ENCODE assay signal across 12 mouse cellular contexts in the genomic region with DNA sequence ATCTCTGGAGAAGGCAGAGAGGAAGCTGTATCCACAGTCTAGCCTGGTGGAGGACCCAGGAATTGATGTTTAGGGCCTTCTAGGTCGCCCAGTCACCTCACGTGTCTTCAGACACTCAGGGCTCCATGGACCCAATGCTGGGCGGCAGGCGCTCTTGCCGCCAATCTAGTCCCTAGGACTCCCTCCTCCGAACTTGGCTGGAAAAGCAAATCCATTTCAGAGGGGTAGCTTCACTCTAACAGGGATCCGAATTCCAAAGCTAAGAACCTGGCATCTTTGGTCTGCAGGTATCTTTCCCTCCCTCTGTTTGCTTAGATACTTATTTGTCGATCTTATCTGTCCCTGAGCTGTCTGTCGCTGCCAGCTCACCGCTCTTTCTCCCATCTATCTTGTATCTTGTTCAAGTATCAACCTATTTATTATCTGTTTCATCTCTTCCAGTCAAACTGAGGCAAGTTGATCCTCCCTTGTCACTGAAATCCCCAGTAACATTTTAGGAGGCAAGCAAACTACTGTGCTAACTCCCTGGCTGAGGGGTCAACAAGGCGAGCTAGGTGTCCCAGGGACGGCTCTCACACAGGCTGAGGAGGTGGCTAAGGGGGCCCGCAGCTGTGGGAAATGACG. TPM values are rescaled to one million over a fixed set of nuclear protein-coding genes. Genes with fewer than 3 reads are reported as not detected.
A peak's percentile ranks its signal among the peaks of the same experiment; 100 is the strongest.
DNase-seq lines count a peak whose midpoint lies in the region; ATAC-seq lines count a peak whose summit lies in the region.
"Had no signal": no experiment of that assay in that cellular context is flagged by ENCODE, and none has a peak within 500 bp of the region (broad histone marks: within the 10 kb centered on the region; RNA-seq: fewer than 3 reads in every experiment).

No protein-coding gene starts in this region.

- no peak for ATAC-seq in hindbrain, embryonic 13.5 days (ENCODE audit: low FRiP score)
- ATAC-seq in midbrain, embryonic 15.5 days (replicated peaks), result no peak

- H3K36me3 ChIP-seq in embryonic facial prominence, embryonic 10.5 days (replicated peaks), result no peaks in the 10 kb centered on the region
- H3K36me3 ChIP-seq in hindbrain, embryonic 13.5 days, result no peaks in the 10 kb centered on the region
- H3K36me3 ChIP-seq in midbrain, embryonic 15.5 days (replicated peaks), result no peaks in the 10 kb centered on the region
- H3K36me3 ChIP-seq: liver, embryonic 13.5 days had no signal

- H3K27ac ChIP-seq in embryonic facial prominence, embryonic 10.5 days (replicated peaks), result no peak overlapping the region
- peak overlapping the region; percentile 92 for H3K27ac ChIP-seq in hindbrain, embryonic 13.5 days
- no peak overlapping the region for H3K27ac ChIP-seq in midbrain, embryonic 15.5 days
- H3K27ac ChIP-seq: gastrocnemius, adult 2 months; liver, embryonic 13.5 days had no signal

- peak overlapping the region; percentile 67 for H3K4me2 ChIP-seq in hindbrain, embryonic 13.5 days
- no peak overlapping the region for H3K4me2 ChIP-seq in midbrain, embryonic 15.5 days

- H3K4me1 ChIP-seq in embryonic facial prominence, embryonic 10.5 days, result peaks cover 74% of the 10 kb centered on the region
- H3K4me1 ChIP-seq in hindbrain, embryonic 13.5 days (replicated peaks), result peaks cover 92% of the 10 kb centered on the region
- peaks cover 53% of the 10 kb centered on the region for H3K4me1 ChIP-seq in midbrain, embryonic 15.5 days

- H3K9ac ChIP-seq in hindbrain, embryonic 13.5 days, result peak overlapping the region; percentile 85
- H3K9ac ChIP-seq in midbrain, embryonic 15.5 days, result no peak overlapping the region
- H3K9ac ChIP-seq: liver, embryonic 13.5 days had no signal

- DNase-seq in cerebellum, postnatal 10 days, result peak; percentile 26 to 42
- no peak for DNase-seq in cerebellum, postnatal 25 days
- peak; percentile 37 for DNase-seq in embryonic facial prominence, embryonic 10.5 days (ENCODE audit: low spot score)
- DNase-seq in left cerebral cortex, postnatal 10 days (ENCODE audit: extremely low spot score in 1 of 2, low spot score in 2 of 2), result no peak
- no peak for DNase-seq in kidney, adult 8-10 months
- DNase-seq in lung, postnatal 4 days, result no peak
- DNase-seq: gastrocnemius, adult 2 months; heart, postnatal 36 days; liver, embryonic 13.5 days; right cerebral cortex, postnatal 14 days had no signal

- peaks cover 100% of the 10 kb centered on the region for H3K27me3 ChIP-seq in embryonic facial prominence, embryonic 10.5 days (replicated peaks; ENCODE audit: low read depth, poor library complexity, severe bottlenecking)
- peaks cover 100% of the 10 kb centered on the region for H3K27me3 ChIP-seq in hindbrain, embryonic 13.5 days
- peaks cover 92% of the 10 kb centered on the region for H3K27me3 ChIP-seq in midbrain, embryonic 15.5 days (replicated peaks)

- intact Hi-C loops in left cerebral cortex, postnatal 10 days (cut with DNase I), result no loop called here

- H3K4me3 ChIP-seq in embryonic facial prominence, embryonic 10.5 days, result peak overlapping the region; percentile 60; the same call in 1 of the 2 replicates
- peak overlapping the region; percentile 51 for H3K4me3 ChIP-seq in hindbrain, embryonic 13.5 days
- peak overlapping the region; percentile 41; the same call in 1 of the 2 replicates for H3K4me3 ChIP-seq in midbrain, embryonic 15.5 days

- 1% methylated on average over 14 of the region's 14 CpGs for WGBS in embryonic facial prominence, embryonic 10.5 days
- 1% methylated on average over 14 of the region's 14 CpGs for WGBS in hindbrain, embryonic 13.5 days
- 2% methylated on average over 14 of the region's 14 CpGs for WGBS in midbrain, embryonic 15.5 days

- no peaks in the 10 kb centered on the region for H3K9me3 ChIP-seq in embryonic facial prominence, embryonic 10.5 days
- H3K9me3 ChIP-seq in hindbrain, embryonic 13.5 days, result no peaks in the 10 kb centered on the region
- H3K9me3 ChIP-seq in midbrain, embryonic 15.5 days, result no peaks in the 10 kb centered on the region
- H3K9me3 ChIP-seq: liver, embryonic 13.5 days had no signal

RNA-seq across cellular contexts. Expression of gene Skor1, which starts 0.9 kb away (rescaled TPM):
- 0.06 and 0.10 TPM in 2 replicates for polyA plus RNA-seq in embryonic facial prominence, embryonic 10.5 days (2016; fragmentation: Nextera tagmentation; extraction: Ambion mirVana)
- polyA plus RNA-seq in hindbrain, embryonic 13.5 days (2015; fragmentation: Nextera tagmentation; extraction: Ambion mirVana), result 18.5 and 25.5 TPM in 2 replicates
- polyA plus RNA-seq in midbrain, embryonic 15.5 days (2015; fragmentation: Nextera tagmentation; extraction: Ambion mirVana), result 1.6 and 1.9 TPM in 2 replicates
- under 1 TPM; 0.18 to 0.39 TPM for total RNA-seq in left cerebral cortex, postnatal 10 days (2021)
- polyA plus RNA-seq: liver, embryonic 13.5 days had no signal

Comparison
In these comparisons a context has a peak if more than half of its experiments do, and no peak if none do; other contexts are left out.
1. DNase-seq: peak in cerebellum, postnatal 10 days (2 of 2) and embryonic facial prominence, embryonic 10.5 days (single experiment); none in cerebellum, postnatal 25 days (0 of 2), left cerebral cortex, postnatal 10 days (0 of 2), kidney, adult 8-10 months (0 of 2) and lung, postnatal 4 days (0 of 2).
2. Peak in every context shown above with its lines, with median percentiles within 50 percentile points of each other: H3K4me3 ChIP-seq.